Mouse (Mus musculus) left cerebral cortex, adult 11 months (tissue): Measurements from ENCODE around the gene Pilra.
"Not testable (repeated sequence)": the region's sequence is repeated elsewhere in the genome, so short reads cannot be mapped to it uniquely, and the experiment has no call there.

ENCODE experiments used
- DNase-seq: peaks from one replicate; pipeline ENCODE4 v3.0.0; 2022; ENCODE audit warnings: low spot score

Gene Pilra

DNA sequence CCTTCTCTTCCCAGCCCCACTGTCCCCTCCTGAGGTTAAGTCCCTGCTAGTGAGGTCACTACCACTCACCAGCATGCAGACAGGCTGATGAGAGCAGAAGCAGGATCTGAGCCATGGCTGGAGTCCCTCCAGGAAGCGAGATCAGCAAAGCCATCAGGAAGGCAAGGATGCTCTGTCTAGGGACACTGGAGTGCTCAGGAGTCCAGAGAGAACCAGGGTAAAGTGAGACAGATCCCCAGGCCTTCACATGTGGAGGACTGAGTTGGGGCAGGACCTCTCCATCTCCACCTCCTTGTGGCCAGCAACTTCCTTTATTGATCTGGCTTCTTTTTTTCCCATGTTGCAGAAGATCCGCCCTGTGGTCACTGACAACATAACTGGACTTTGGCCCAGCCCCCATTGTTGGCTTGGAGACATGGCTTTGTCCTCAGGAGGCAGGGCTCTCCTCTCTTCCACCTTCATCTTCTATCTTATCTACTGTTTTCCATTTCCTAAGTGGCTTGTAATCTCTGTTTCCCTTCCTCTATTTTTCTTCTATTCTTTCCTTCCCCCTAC is at the start of gene Pilra:
Pilra (minus strand) TSS at position 316 of the 555 bp plus-strand sequence.
- not testable (repeated sequence) for DNase-seq

- DNase-seq, result no peak
Measured at GRCm38 (mm10) chr5:137883345-137883744, 47.3 kb upstream of the Pilra start.

GRCm38 (mm10) chr5:137882922-137883321 is 46.8 kb upstream of the Pilra start:
- DNase-seq, result no peak

DNA sequence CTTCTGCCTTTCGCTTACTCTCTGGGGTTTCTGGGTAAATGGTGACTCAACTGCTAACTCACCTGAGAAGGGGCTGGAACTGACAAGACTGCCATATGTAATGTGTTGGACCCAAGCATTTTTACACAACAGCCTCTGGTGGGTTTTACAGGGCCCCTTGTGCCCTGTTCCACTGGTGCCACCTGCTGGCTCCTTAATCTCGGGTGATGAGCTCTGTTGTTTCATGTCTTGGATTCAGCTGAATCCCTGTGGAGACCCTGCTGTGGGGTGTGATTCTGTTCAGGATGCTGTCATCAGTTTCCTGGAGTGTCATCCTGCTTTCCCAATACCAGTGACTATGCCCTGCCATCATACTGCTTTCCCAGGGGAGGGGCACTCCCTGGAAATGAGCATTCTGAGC is 41.8 kb upstream of the Pilra start:
- DNase-seq, result no peak

GRCm38 (mm10) chr5:137875054-137875453 is 39.0 kb upstream of the Pilra start:
- DNase-seq, result no peak

- not testable (repeated sequence) for DNase-seq
Measured at GRCm38 (mm10) chr5:137872381-137872702, 36.3 kb upstream of the Pilra start.

DNA sequence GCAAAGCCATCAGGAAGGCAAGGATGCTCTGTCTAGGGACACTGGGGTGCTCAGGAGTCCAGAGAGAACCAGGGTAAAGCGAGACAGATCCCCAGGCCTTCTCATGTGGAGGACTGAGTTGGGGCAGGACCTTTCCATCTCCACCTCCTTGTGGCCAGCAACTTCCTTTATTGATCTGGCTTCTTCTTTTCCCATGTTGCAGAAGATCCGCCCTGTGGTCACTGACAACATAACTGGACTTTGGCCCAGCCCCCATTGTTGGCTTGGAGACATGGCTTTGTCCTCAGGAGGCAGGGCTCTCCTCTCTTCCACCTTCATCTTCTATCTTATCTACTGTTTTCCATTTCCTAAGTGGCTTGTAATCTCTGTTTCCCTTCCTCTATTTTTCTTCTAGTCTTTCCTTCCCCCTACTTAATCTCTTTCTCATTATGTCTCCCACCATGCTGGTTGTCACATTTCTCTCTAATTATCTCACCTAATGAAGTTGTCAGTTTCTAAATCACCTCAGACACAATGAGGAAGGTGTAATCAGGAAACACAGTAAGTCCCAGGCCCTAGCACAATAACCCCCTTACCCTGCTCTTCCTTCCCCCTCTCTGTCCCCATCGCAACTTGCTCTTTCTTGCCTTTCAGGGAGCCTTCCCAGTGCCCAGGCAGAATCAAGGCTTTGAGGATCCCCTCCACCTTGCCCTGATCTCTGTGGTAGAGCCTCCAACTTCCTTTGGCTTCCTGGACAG is 35.7 kb upstream of the Pilra start, which contains the start of gene Pilrb2:
Pilrb2 (minus strand) TSS at position 172 of the 737 bp plus-strand sequence.
- DNase-seq, result not testable (repeated sequence)

DNA sequence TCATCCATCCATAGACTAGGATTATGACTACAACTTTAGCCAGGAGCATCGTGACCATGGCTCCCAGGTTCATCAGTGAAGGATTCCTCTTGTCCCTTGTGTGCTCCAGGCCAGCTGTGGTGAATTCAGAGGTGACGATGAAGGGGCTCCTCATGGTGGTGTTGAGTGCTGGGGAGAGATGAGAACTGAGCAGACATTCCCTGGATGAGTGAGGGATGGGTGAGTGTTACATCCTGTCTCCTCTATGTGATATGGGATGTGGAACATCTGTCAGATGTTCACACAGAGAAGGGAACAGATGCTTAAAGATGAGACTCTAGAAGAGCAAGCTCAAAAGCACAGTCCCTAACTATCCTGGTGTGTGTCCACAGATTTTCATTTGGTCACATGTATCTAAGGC is 32.5 kb upstream of the Pilra start:
- DNase-seq, result not testable (repeated sequence)

DNA sequence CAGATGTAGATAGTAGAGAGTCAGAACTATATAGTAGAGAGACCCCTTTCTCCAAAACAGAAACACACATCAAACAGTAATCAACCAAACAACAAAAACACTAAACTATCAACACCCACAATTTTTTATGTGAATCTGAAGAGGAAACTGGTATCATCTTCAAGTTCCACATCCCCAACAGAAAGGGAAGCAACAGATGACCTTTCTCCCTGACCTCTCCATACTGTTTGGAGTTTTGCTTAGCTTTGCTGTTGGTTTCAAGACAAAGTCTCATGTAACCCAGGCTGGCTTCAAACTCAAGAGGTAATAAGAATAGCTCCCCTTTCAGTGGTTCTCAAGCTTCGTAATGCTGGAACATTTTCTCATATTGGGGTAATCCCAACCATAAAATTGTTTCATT is 27.9 kb upstream of the Pilra start:
- DNase-seq, result not testable (repeated sequence)

GRCm38 (mm10) chr5:137857960-137858710 is 22.1 kb upstream of the Pilra start, which contains the start of gene Pilrb1:
Gene Pilrb1 (minus strand): TSS chr5:137858106.
- DNase-seq, result not testable (repeated sequence)

- DNase-seq, result not testable (repeated sequence)
Measured at GRCm38 (mm10) chr5:137856870-137857269, 20.8 kb upstream of the Pilra start.

- not testable (repeated sequence) for DNase-seq
Measured at GRCm38 (mm10) chr5:137854907-137855306, 18.8 kb upstream of the Pilra start.

DNA sequence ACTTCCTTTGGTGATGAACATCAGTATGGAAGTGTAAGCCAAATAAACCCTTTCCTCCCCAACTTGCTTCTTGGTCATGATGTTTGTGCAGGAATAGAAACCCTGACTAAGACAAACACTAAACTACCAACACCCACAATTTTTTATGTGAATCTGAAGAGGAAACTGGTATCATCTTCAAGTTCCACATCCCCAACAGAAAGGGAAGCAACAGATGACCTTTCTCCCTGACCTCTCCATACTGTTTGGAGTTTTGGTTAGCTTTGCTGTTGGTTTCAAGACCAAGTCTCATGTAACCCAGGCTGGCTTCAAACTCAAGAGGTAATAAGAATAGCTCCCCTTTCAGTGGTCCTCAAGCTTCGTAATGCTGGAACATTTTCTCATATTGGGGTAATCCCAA is 14.2 kb upstream of the Pilra start:
- DNase-seq, result not testable (repeated sequence)

DNA sequence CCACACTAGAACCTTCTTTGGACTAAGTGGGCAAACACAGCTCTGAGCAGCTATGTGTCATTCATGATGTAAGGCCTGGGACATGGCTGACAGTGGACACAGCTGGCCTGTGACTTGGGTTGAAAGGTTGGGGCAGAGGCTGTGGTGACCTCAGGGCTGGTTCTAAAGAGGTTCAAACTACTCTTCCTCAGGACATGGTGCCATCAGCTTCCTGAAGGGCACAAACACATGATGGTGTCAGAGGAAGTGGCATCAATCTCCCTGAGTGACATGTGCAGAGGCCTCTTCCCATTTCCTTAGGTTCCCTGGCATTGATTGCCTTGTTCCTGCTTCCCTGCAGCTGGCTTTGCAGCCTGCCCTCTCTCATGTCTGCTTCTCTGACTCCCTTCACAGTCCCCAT is 1.0 kb upstream of the Pilra start:
- not testable (repeated sequence) for DNase-seq

DNA sequence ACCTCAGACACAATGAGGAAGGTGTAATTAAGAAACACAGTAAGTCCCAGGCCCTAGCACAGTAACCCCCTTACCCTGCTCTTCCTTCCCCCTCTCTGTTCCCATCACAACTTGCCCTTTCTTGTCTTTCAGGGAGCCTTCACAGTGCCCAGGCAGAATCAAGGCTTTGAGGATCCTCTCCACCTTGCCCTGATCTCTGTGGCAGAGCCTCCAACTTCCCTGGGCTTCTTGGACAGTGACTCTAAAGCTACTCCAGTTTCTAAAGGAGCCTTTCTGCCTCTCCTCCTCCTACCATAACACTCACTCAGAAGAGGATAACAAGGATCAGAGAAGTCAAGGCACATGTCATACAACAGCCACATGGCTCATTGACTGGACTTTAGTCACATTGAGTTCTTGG is 530 bp upstream of the Pilra start:
- no peak for DNase-seq

DNA sequence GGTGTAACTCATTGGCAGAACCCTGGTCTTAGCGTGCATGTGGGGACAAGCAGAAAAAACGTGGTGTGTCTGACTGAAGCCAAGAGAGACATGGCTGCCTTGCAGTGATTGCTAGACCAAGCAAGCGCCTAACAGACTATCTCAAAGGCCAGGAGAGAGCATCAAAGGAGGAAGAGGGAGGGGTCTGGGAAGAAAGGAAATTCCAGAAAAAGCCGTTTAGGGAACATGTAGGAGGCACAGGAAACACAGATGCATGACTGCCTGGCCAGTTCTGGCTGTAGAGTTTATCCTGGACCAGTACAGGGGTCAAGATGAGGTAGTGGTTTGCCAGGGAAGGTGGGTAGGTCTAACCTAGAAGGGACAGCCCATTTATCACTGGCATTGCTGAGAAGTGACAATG is 2.6 kb downstream of the Pilra start:
- no peak for DNase-seq

GRCm38 (mm10) chr5:137831506-137831905 is 4.6 kb downstream of the Pilra start:
- DNase-seq, result no peak

GRCm38 (mm10) chr5:137831106-137831505 is 5.0 kb downstream of the Pilra start:
- no peak for DNase-seq

DNA sequence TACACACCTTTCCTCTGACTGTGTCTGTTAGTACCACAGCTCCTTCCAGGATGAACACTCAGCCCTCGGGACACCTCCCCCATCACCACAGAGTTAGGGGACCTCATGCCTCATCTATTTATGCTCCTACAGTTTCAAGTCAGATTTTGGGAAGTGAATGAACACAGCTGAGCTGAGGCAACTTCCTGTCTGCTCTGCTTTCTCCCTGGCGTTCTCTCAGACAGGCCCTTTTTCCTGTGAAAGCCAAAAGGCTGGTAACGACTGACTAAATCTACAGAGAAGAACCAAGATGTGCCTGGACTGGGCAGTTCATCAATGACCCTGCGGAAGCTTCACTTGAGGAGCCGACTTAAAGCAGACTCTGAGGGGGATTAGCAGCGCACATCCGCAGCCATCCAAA is 5.8 kb downstream of the Pilra start:
- DNase-seq, result no peak

GRCm38 (mm10) chr5:137828694-137829093 is 7.4 kb downstream of the Pilra start:
- DNase-seq, result no peak

GRCm38 (mm10) chr5:137826421-137826820 is 9.7 kb downstream of the Pilra start:
- DNase-seq, result no peak

DNA sequence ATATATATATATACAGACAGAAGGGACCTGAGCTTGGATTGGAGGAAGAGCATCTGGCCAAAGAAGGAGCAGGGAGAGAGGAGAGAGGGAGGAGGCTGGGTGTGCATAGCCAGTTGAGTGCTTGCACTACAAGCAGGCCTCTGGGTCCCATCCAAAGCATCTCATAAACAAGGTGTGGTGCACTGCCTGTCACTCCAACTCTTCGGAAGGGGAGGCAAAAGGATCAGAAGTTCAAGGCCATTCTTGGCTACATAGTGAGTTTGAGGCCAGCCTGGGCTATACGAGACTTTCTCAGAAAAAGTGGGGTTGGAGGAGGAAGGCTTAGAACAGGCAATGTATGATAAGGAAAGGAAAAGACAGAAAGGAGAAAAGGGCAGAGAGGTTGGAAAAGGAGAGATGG is 10.1 kb downstream of the Pilra start:
- no peak for DNase-seq

DNA sequence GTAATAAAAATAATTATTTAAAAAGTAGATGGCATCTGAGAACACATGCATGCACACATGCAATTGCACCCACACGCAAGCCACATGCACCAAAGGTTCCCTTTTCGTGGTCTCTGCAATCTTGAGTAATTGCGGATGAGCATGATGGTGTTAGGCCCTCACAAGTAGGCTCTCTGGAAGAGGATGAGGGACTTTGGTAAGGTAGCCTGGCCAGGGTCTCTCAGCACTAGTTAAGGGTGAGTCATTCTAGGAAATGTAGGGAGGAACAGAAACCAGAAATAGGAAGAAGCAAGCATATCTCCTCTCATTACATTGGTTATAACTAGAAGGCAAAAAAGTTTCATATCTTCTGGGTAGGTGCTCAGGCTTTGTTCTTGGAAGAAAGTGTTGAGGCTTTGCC is 11.1 kb downstream of the Pilra start:
- no peak for DNase-seq
